Comparison of ENCODE assay signal across 23 mouse cellular contexts in genomic region chr3:129903369-129903768, GRCm38 (mm10). TPM values are rescaled to one million over a fixed set of nuclear protein-coding genes. Genes with fewer than 3 reads are reported as not detected.
DNase-seq lines count a peak whose midpoint lies in the region; ATAC-seq and TF ChIP-seq lines count a peak whose summit lies in the region.
"Had no signal": no experiment of that assay in that cellular context is flagged by ENCODE, and none has a peak within 500 bp of the region (broad histone marks: within the 10 kb centered on the region; RNA-seq: fewer than 3 reads in every experiment).

No protein-coding gene starts in this region.

- 0 out of 2 replicates have a peak overlapping the region, but pooled peaks have one; percentile 82 for H3K4me2 ChIP-seq in liver, embryonic 12.5 days
- 0 out of 2 replicates have a peak overlapping the region, but pooled peaks have one; percentile 11 for H3K4me2 ChIP-seq in intestine, embryonic 15.5 days (replicated peaks)
- H3K4me2 ChIP-seq in lung, postnatal 0 days (replicated peaks; ENCODE audit: low read depth, low read length): no peak overlapping the region
- H3K4me2 ChIP-seq: forebrain, embryonic 12.5 days; forebrain, embryonic 15.5 days; hindbrain, embryonic 14.5 days had no signal

- H3K27me3 ChIP-seq in liver, embryonic 12.5 days (replicated peaks): no peaks in the 10 kb centered on the region
- H3K27me3 ChIP-seq in intestine, embryonic 15.5 days (replicated peaks): no peaks in the 10 kb centered on the region
- no peaks in the 10 kb centered on the region for H3K27me3 ChIP-seq in small intestine, adult 2 months (ENCODE audit: control insufficient read depth, insufficient read depth, low read length)
- H3K27me3 ChIP-seq in lung, postnatal 0 days (replicated peaks; ENCODE audit: insufficient read depth, low read length): no peaks in the 10 kb centered on the region
- H3K27me3 ChIP-seq: embryonic facial prominence, embryonic 12.5 days; embryonic facial prominence, embryonic 15.5 days; forebrain, embryonic 12.5 days; forebrain, embryonic 15.5 days; heart, embryonic 12.5 days; Patski had no signal

- peaks cover 28% of the 10 kb centered on the region for H3K36me3 ChIP-seq in liver, embryonic 12.5 days
- H3K36me3 ChIP-seq in intestine, embryonic 15.5 days: no peaks in the 10 kb centered on the region
- peaks cover 18% of the 10 kb centered on the region for H3K36me3 ChIP-seq in small intestine, adult 2 months (ENCODE audit: control insufficient read depth, insufficient read depth, low read length)
- peaks cover 6% of the 10 kb centered on the region; the same call in 1 of the 2 replicates for H3K36me3 ChIP-seq in lung, postnatal 0 days (ENCODE audit: insufficient read depth, low read length)

- H3K4me3 ChIP-seq in liver, embryonic 12.5 days: no peak overlapping the region
- no peak overlapping the region for H3K4me3 ChIP-seq in intestine, embryonic 15.5 days (replicated peaks)
- peak overlapping the region; percentile 10; the same call in 1 of the 2 replicates for H3K4me3 ChIP-seq in small intestine, adult 2 months (ENCODE audit: low read depth, low read length)
- no peak overlapping the region for H3K4me3 ChIP-seq in lung, postnatal 0 days (ENCODE audit: low read depth, low read length)
- H3K4me3 ChIP-seq: embryonic facial prominence, embryonic 12.5 days; forebrain, embryonic 12.5 days; forebrain, embryonic 15.5 days; heart, adult 2 months had no signal

- 73% methylated on average over 3 of the region's 3 CpGs for WGBS in liver, embryonic 12.5 days (ENCODE audit: insufficient replicate concordance)
- whole genome bisulfite sequencing in intestine, embryonic 15.5 days: 78% methylated on average over 3 of the region's 3 CpGs
- WGBS in small intestine, adult 2 months: 85% methylated on average over 3 of the region's 3 CpGs
- WGBS in lung, postnatal 0 days: 91% methylated on average over 3 of the region's 3 CpGs

- no peaks in the 10 kb centered on the region for H3K9me3 ChIP-seq in liver, embryonic 12.5 days (replicated peaks)
- H3K9me3 ChIP-seq in intestine, embryonic 15.5 days: no peaks in the 10 kb centered on the region
- no peaks in the 10 kb centered on the region for H3K9me3 ChIP-seq in lung, postnatal 0 days (ENCODE audit: low read length)
- H3K9me3 ChIP-seq: embryonic facial prominence, embryonic 12.5 days; embryonic facial prominence, embryonic 15.5 days; forebrain, embryonic 12.5 days; forebrain, embryonic 15.5 days; heart, embryonic 12.5 days had no signal

- peaks cover 63% of the 10 kb centered on the region for H3K4me1 ChIP-seq in liver, embryonic 12.5 days
- H3K4me1 ChIP-seq in intestine, embryonic 15.5 days (replicated peaks): peaks cover 23% of the 10 kb centered on the region
- peaks cover 17% of the 10 kb centered on the region for H3K4me1 ChIP-seq in small intestine, adult 2 months (ENCODE audit: control insufficient read depth, insufficient read depth, insufficient read length, low read length)
- peaks cover 11% of the 10 kb centered on the region; the same call in 1 of the 2 replicates for H3K4me1 ChIP-seq in lung, postnatal 0 days (ENCODE audit: insufficient read depth, low read depth, low read length)

- H3K9ac ChIP-seq in liver, embryonic 12.5 days: no peak overlapping the region
- no peak overlapping the region for H3K9ac ChIP-seq in intestine, embryonic 15.5 days
- H3K9ac ChIP-seq in lung, postnatal 0 days (replicated peaks; ENCODE audit: low read depth): no peak overlapping the region
- H3K9ac ChIP-seq: embryonic facial prominence, embryonic 12.5 days; embryonic facial prominence, embryonic 15.5 days; forebrain, embryonic 12.5 days; forebrain, embryonic 15.5 days; hindbrain, embryonic 14.5 days had no signal

- no peak for ATAC-seq in liver, embryonic 12.5 days
- no peak for ATAC-seq in intestine, embryonic 15.5 days
- no peak for ATAC-seq in lung, postnatal 0 days
- ATAC-seq: forebrain, embryonic 15.5 days; hindbrain, postnatal 0 days; inflammation-experienced regulatory T-cells, adult 6 months; Patski had no signal

- TF ChIP-seq CTCF in small intestine, adult 2 months (IDR thresholded peaks at IDR 0.05; ENCODE audit: extremely low read depth, insufficient read length, insufficient replicate concordance, low read depth, low read length): no peak
- TF ChIP-seq CTCF in lung, postnatal 0 days (IDR thresholded peaks at IDR 0.05): no peak

- H3K27ac ChIP-seq in liver, embryonic 12.5 days: no peak overlapping the region
- no peak overlapping the region for H3K27ac ChIP-seq in intestine, embryonic 15.5 days
- H3K27ac ChIP-seq in small intestine, adult 2 months (ENCODE audit: insufficient read depth, low read depth, low read length): no peak overlapping the region
- H3K27ac ChIP-seq in lung, postnatal 0 days (ENCODE audit: low read length): no peak overlapping the region
- H3K27ac ChIP-seq: embryonic facial prominence, embryonic 12.5 days; embryonic facial prominence, embryonic 15.5 days; forebrain, embryonic 12.5 days; forebrain, embryonic 15.5 days; heart, adult 2 months; hindbrain, embryonic 14.5 days; hindbrain, postnatal 0 days had no signal

- TF ChIP-seq EP300 in lung, postnatal 0 days (IDR thresholded peaks at IDR 0.05): no peak

- TF ChIP-seq POLR2A in small intestine, adult 2 months (IDR thresholded peaks at IDR 0.05; ENCODE audit: low read depth, low read length): no peak

- no peak for DNase-seq in liver
- no peak for DNase-seq in lung, postnatal 0 days (ENCODE audit: low spot score)
- no peak for DNase-seq in layer of hippocampus, adult 11-12 months (ENCODE audit: low spot score)
- DNase-seq: adrenal gland, postnatal 36 days; cerebellum, adult 2 months; cerebellum, adult 9-11 months; cerebellum, postnatal 25 days; gastrocnemius, postnatal 25 days; heart, adult 2 months; heart, postnatal 14 days; heart, postnatal 4 days had no signal

RNA-seq across cellular contexts. Expression of gene Casp6, which starts 2.1 kb away (rescaled TPM):
- 43.7 and 46.7 TPM in 2 replicates for polyA plus RNA-seq in liver, embryonic 12.5 days (2016; fragmentation: Nextera tagmentation; extraction: Ambion mirVana)
- 142 and 147 TPM in 2 replicates for polyA plus RNA-seq in intestine, embryonic 15.5 days (2015; fragmentation: Nextera tagmentation; extraction: Ambion mirVana)
- 168 and 203 TPM in 2 replicates for polyA plus RNA-seq in small intestine, adult 2 months (2012; rRNA removed)
- polyA plus RNA-seq in lung, postnatal 0 days (2015; fragmentation: Nextera tagmentation; extraction: Ambion mirVana): 76.5 and 83.4 TPM in 2 replicates

RNA-seq across cellular contexts. Expression of gene Pla2g12a, which starts 25.0 kb away (rescaled TPM):
- polyA plus RNA-seq in liver, embryonic 12.5 days (2016; fragmentation: Nextera tagmentation; extraction: Ambion mirVana): 107 and 112 TPM in 2 replicates
- 68.9 and 69.1 TPM in 2 replicates for polyA plus RNA-seq in intestine, embryonic 15.5 days (2015; fragmentation: Nextera tagmentation; extraction: Ambion mirVana)
- polyA plus RNA-seq in small intestine, adult 2 months (2012; rRNA removed): 32.2 and 36.1 TPM in 2 replicates
- polyA plus RNA-seq in lung, postnatal 0 days (2015; fragmentation: Nextera tagmentation; extraction: Ambion mirVana): 34.0 and 43.7 TPM in 2 replicates
